Mouse (Mus musculus) olfactory bulb, adult 2 months (tissue): ENCODE results near the gene Cacybp. TPM values are rescaled to one million over a fixed set of nuclear protein-coding genes. Genes with fewer than 3 reads are reported as not detected.

Experiments
- H3K27ac ChIP-seq: fragments of 200-500 bp; 2 replicates; pipeline ENCODE4 v1.5.1; 2012; ENCODE audit warnings: low read depth, low read length; ENCODE audit not compliant: insufficient read depth
- H3K4me1 ChIP-seq: fragments of 200-500 bp; 2 replicates; pipeline ENCODE4 v1.6.1; 2012; ENCODE audit warnings: low read length; ENCODE audit not compliant: control insufficient read depth, insufficient read depth
- H3K4me3 ChIP-seq: fragments of 200-500 bp; 2 replicates; pipeline ENCODE4 v1.5.1; 2012; ENCODE audit warnings: mild to moderate bottlenecking, low read depth, low read length, moderate library complexity; ENCODE audit not compliant: insufficient read depth
- CTCF ChIP-seq: fragments of 200-500 bp; IDR thresholded peaks from 2 replicates; pipeline ENCODE4 v1.5.1; 2012; ENCODE audit warnings: low read depth, mild to moderate bottlenecking, low read length, moderate library complexity; ENCODE audit not compliant: insufficient read depth
- POLR2A ChIP-seq: fragments of 200-500 bp; IDR thresholded peaks from 2 replicates; pipeline ENCODE4 v1.6.1; 2012; ENCODE audit warnings: mild to moderate bottlenecking, low read depth, low read length, moderate library complexity; ENCODE audit not compliant: insufficient read depth
- WGBS: fragments of 180-500 bp; shearing (Covaris S2); methylation state at CpG from one replicate; pipeline ENCODE4 v1.1.7; 2018; 5-methylcytosine and 5-hydroxymethylcytosine counted together
- polyA plus RNA-seq: library from polyadenylated mRNA; stranded (reverse); fragments of >200 nt; gene quantifications from 2 replicates; pipeline ENCODE4 v1.2.4, GENCODE M21; 2012; ENCODE audit warnings: low replicate concordance; ENCODE audit not compliant: missing spikeins, insufficient read depth, insufficient read length

Gene Cacybp
- polyA plus RNA-seq, 1 experiment = 146 TPM

DNA sequence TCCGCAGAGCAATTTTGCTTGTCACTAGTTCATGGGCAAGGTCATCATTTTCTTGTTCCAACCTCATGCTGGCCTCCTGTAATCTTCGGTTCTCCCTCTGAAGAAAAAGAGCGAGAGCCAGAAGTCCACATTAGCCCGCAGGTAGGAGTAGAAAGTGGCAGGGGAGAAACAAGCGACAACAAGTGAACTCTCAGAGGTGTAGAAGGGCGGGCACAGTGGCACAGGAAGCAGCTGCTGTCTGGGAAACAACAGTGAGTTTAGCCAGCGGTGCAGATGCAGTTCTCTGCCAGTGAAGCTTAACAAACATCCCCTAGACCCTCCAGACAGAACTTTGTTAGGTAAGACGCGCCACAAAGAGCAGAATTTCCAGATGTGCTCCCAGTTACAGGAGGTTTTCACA is 34.8 kb upstream of the Cacybp start:
- no peak for TF ChIP-seq CTCF
- TF ChIP-seq POLR2A = no peak
- no peaks in the 10 kb centered on the region for H3K4me1 ChIP-seq
- 87% methylated on average over 9 of the region's 9 CpGs for WGBS
- no peak overlapping the region for H3K4me3 ChIP-seq
- H3K27ac ChIP-seq = no peak overlapping the region

- Histone ChIP-seq H3K4me1 (no peaks in the 10 kb centered on the region), H3K4me3 (no peak overlapping the region), H3K27ac (no peak overlapping the region)
- TF ChIP-seq POLR2A (no peak), CTCF (no peak)
- WGBS = 42% methylated on average over 4 of the region's 4 CpGs
Measured at GRCm38 (mm10) chr1:160246844-160247243, 34.2 kb upstream of the Cacybp start.

DNA sequence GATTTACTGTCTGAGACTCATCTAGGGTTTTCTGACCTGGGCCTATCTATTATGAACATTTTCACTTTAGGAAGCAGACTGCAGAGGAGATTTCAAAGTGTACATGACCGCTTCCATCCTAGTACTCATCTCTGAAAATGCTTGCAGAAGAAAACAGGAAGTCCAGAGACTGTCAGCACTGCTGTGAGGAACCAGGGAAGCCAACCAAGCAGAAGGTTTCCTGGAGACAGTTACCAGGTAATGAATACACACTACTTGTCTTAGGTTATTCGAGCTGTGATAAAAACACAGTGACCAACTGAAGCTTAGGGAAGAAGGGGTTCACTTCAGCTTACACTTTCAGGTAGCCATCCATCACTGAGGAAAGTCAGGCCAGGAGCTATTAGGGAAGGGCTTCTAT is 33.3 kb upstream of the Cacybp start:
- H3K4me1 ChIP-seq = no peaks in the 10 kb centered on the region
- WGBS = 66% methylated on average over 2 of the region's 2 CpGs
- H3K4me3 ChIP-seq = no peak overlapping the region
- no peak overlapping the region for H3K27ac ChIP-seq
- no peak for TF ChIP-seq POLR2A
- no peak for TF ChIP-seq CTCF

GRCm38 (mm10) chr1:160244689-160245088 is 32.0 kb upstream of the Cacybp start:
- 95% methylated on average over 5 of the region's 5 CpGs for WGBS
- TF ChIP-seq CTCF (no peak), POLR2A (no peak)
- H3K27ac ChIP-seq = no peak overlapping the region
- H3K4me3 ChIP-seq = no peak overlapping the region
- no peaks in the 10 kb centered on the region for H3K4me1 ChIP-seq

DNA sequence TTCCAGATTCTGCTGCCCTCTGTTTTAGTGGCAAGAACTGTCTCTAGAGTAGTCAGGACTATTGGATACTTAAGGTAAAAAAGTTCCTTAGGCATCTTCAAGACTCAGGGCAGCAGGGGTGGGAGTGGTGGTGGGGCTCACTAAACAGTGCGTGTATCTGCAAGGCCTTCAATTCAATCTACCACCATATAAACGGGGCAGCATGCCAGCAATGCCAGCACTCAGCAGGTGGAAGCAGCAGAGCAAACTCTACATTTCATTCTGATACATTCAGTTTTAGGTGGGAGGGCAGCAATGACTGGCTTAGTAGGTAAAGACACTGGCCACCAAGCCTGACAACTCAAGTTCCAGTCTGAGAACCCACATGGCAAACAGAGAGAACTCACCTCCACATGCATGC is 27.4 kb upstream of the Cacybp start:
- Histone ChIP-seq H3K4me3 (no peak overlapping the region), H3K27ac (no peak overlapping the region), H3K4me1 (no peaks in the 10 kb centered on the region)
- WGBS = 95% methylated on average over 2 of the region's 2 CpGs
- TF ChIP-seq POLR2A = no peak
- TF ChIP-seq CTCF = no peak

- no peak for TF ChIP-seq POLR2A
- TF ChIP-seq CTCF = no peak
- no peak overlapping the region for H3K27ac ChIP-seq
- no peaks in the 10 kb centered on the region for H3K4me1 ChIP-seq
- no peak overlapping the region for H3K4me3 ChIP-seq
- WGBS = 83% methylated on average over 1 of the region's 1 CpGs
Measured at GRCm38 (mm10) chr1:160238852-160239443, 26.3 kb upstream of the Cacybp start.

GRCm38 (mm10) chr1:160237981-160238380 is 25.3 kb upstream of the Cacybp start:
- Histone ChIP-seq H3K4me1 (no peaks in the 10 kb centered on the region), H3K4me3 (no peak overlapping the region), H3K27ac (no peak overlapping the region)
- TF ChIP-seq POLR2A = no peak
- no peak for TF ChIP-seq CTCF
- WGBS = 90% methylated on average over 2 of the region's 2 CpGs

DNA sequence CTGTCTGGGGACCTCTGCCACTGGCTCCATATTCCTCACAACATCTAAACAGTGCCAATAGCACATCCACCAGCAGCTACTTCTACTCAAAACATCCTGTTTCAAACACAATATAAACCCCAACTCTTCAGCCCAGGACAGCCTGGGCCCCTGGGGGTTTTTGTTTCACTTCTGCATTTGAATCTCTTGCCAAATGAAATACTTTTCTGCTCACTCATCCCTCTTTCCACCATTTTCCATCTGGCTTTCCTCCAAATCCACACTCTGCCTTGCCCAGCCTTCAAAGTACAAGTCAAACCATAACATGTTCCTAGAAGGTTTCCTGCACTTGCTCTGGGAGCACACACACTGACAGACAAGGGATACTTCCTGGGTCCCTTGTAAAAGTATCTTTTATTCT is 21.2 kb upstream of the Cacybp start:
- H3K4me1 ChIP-seq = no peaks in the 10 kb centered on the region
- no peak overlapping the region for H3K4me3 ChIP-seq
- H3K27ac ChIP-seq = no peak overlapping the region
- no peak for TF ChIP-seq CTCF
- TF ChIP-seq POLR2A = no peak

DNA sequence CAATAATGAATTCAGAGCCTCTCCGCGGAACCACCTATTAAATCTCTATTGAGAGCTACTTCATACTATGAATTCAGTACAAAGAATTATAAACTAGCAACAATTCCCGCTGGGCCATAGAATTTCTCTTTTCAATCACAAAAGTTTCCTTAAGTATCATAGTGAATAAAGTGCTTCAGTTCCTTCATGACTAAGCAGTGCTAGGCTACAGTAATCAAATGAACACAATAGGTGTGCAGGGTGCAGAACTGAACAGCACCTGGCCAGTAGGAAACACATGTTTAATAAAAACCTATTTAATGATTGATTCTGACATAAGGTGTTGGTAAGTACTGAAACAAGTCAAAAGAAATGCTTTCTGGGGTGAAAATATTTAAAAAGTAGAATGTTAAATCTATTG is 19.4 kb upstream of the Cacybp start:
- Histone ChIP-seq H3K4me1 (no peaks in the 10 kb centered on the region), H3K4me3 (no peak overlapping the region), H3K27ac (no peak overlapping the region)
- WGBS = 39% methylated on average over 3 of the region's 3 CpGs
- TF ChIP-seq POLR2A = no peak
- no peak for TF ChIP-seq CTCF

GRCm38 (mm10) chr1:160231013-160231412 is 18.3 kb upstream of the Cacybp start:
- Histone ChIP-seq H3K27ac (no peak overlapping the region), H3K4me3 (no peak overlapping the region), H3K4me1 (no peaks in the 10 kb centered on the region)
- TF ChIP-seq POLR2A = no peak
- WGBS = 24% methylated on average over 4 of the region's 4 CpGs
